Mouse (Mus musculus) heart, embryonic 13.5 days (tissue): ENCODE measurements around the gene Mmp21. TPM values are rescaled to one million over a fixed set of nuclear protein-coding genes. Genes with fewer than 3 reads are reported as not detected.

Experiments used
- polyA plus RNA-seq: library from polyadenylated mRNA; unstranded; fragments of >200 nt; fragmentation: Nextera tagmentation; extraction: Ambion mirVana; gene quantifications from 2 replicates; pipeline ENCODE4 v1.2.1, GENCODE M21; 2015

Gene Mmp21
- polyA plus RNA-seq, 1 experiment from 2014 or later, result not detected

Other genes with a start within 250 kb of the Mmp21 start
- not detected in 2 replicates for gene Tex36, start 77.9 kb downstream of the Mmp21 start, polyA plus RNA-seq
- 10.4 and 11.7 TPM in 2 replicates for gene Edrf1, start 42.5 kb downstream of the Mmp21 start, polyA plus RNA-seq
- 81.7 and 88.8 TPM in 2 replicates for gene Bccip, start 29.3 kb upstream of the Mmp21 start, polyA plus RNA-seq
- gene Uros, start 30.0 kb upstream of the Mmp21 start, polyA plus RNA-seq, result 29.5 and 34.2 TPM in 2 replicates
- gene Fank1, start 96.8 kb upstream of the Mmp21 start, polyA plus RNA-seq, result 0.11 TPM in 1 of 2 replicates, not detected in the other
- 27.9 and 29.4 TPM in 2 replicates for gene Dhx32, start 102.7 kb upstream of the Mmp21 start, polyA plus RNA-seq